Mouse (Mus musculus) liver, adult 2 months (tissue): Measurements from ENCODE around the gene Dlk2. TPM values are rescaled to one million over a fixed set of nuclear protein-coding genes. Genes with fewer than 3 reads are reported as not detected.

ENCODE experiments used
- DNase-seq: peaks from one replicate; pipeline ENCODE4 v3.0.0-alpha.2; 2011; ENCODE audit warnings: low read depth, low spot score; ENCODE audit errors: extremely low read depth
- H3K27ac ChIP-seq: fragments of 200-500 bp; replicated peaks from 2 replicates; pipeline ENCODE4 v1.5.1; 2012; ENCODE audit warnings: low read depth, mild to moderate bottlenecking, control low read depth, inconsistent platforms, low read length; ENCODE audit not compliant: insufficient read depth
- H3K27me3 ChIP-seq: fragments of 200-500 bp; 2 replicates; pipeline ENCODE4 v1.6.1; 2012; ENCODE audit warnings: mild to moderate bottlenecking, moderate library complexity, low read length, inconsistent platforms; ENCODE audit not compliant: control insufficient read depth, insufficient read depth
- H3K36me3 ChIP-seq: fragments of 200-500 bp; 2 replicates; pipeline ENCODE4 v1.6.1; 2012; ENCODE audit warnings: low read length, inconsistent platforms; ENCODE audit not compliant: control insufficient read depth, insufficient read depth
- H3K4me1 ChIP-seq: fragments of 200-500 bp; 2 replicates; pipeline ENCODE4 v1.6.1; 2011; ENCODE audit warnings: low read length; ENCODE audit not compliant: control insufficient read depth, insufficient read depth
- H3K4me3 ChIP-seq: fragments of 200-500 bp; 2 replicates; pipeline ENCODE4 v1.5.1; 2011; ENCODE audit warnings: low read depth, mild to moderate bottlenecking, control low read depth, low read length, moderate library complexity; ENCODE audit not compliant: insufficient read depth
- H3K79me2 ChIP-seq: fragments of 200-500 bp; 2 replicates; pipeline ENCODE4 v1.6.1; 2012; ENCODE audit warnings: inconsistent platforms, mild to moderate bottlenecking, low read length, moderate library complexity; ENCODE audit not compliant: control insufficient read depth, insufficient read depth
- H3K9ac ChIP-seq: fragments of 200-500 bp; 2 replicates; pipeline ENCODE4 v1.6.1; 2012; ENCODE audit warnings: low read depth, mild to moderate bottlenecking, control low read depth, inconsistent platforms, low read length
- CTCF ChIP-seq: fragments of 200-500 bp; IDR thresholded peaks from 2 replicates; pipeline ENCODE4 v1.5.1; 2011; ENCODE audit warnings: low read depth, low read length, control low read depth
- POLR2A ChIP-seq: fragments of 200-500 bp; IDR thresholded peaks from 2 replicates; pipeline ENCODE4 v1.6.1; 2011; ENCODE audit warnings: low read length, control low read depth; ENCODE audit not compliant: insufficient read depth; ENCODE audit errors: extremely low read depth
- WGBS: fragments of 180-500 bp; shearing (Covaris S2); methylation state at CpG from one replicate; pipeline ENCODE4 v1.1.7; 2018; 5-methylcytosine and 5-hydroxymethylcytosine counted together
- polyA plus RNA-seq: library from polyadenylated mRNA; depleted of rRNA; stranded (reverse); fragments of >200 nt; gene quantifications from 2 replicates; pipeline ENCODE4 v1.2.3, GENCODE M21; 2012
- total RNA-seq: library from RNA; depleted of rRNA; stranded (reverse); fragments of >200 nt; gene quantifications from 2 replicates; pipeline ENCODE4 v1.2.3, GENCODE M21; 2014

Gene Dlk2
- total and polyA plus RNA-seq, 2 experiments, result not detected

DNA sequence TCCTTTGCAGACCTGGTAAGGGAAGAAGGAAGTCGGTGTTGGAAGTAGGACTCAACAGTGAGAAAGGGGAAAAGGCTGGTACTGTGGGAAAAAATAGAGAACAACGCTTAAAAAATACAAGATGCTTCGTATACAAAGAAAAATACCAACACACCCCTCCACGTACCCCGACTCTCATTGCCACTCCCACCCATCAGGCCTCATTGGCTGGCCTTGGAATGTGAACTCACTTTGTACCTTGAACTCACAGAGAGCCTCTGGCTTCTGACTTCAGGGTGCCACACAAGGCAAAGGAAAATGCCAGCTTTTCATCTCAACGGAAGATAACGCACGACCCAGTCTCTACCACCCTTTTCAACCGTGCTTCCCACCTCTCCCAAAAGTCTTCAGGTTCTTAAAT, 14.1 kb upstream of the Dlk2 start:
- H3K27ac ChIP-seq, result no peak overlapping the region

DNA sequence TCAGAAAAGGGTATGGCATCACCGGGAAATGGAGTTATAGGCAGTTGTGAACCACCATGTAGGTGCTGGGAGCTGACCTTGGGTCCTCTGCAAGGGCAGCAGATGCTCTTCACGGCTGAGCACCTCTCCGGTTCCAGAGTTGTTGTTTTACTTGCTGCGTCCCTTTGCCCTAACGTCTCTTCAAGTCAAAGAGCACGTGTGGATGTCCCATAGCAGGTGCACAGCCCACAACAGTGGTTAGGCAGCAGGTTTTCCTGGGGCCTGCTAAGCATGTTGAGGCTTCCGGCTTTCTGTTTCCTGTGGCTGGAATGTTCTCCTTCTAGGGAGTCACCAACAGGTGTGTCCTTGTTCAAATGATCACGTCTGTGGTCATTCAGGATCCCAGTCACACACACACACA, 13.3 kb upstream of the Dlk2 start:
- no peak for TF ChIP-seq CTCF
- TF ChIP-seq POLR2A, result no peak
- peaks cover 18% of the 10 kb centered on the region for H3K79me2 ChIP-seq
- H3K36me3 ChIP-seq, result peaks cover 5% of the 10 kb centered on the region; the same call in 1 of the 2 replicates
- no peaks in the 10 kb centered on the region for H3K27me3 ChIP-seq
- H3K4me3 ChIP-seq, result no peak overlapping the region
- DNase-seq, result no peak
- H3K4me1 ChIP-seq, result peaks cover 4% of the 10 kb centered on the region
- WGBS, result 83% methylated on average over 8 of the region's 8 CpGs
- no peak overlapping the region for H3K27ac ChIP-seq
- no peak overlapping the region for H3K9ac ChIP-seq

More for the DNA sequence above, 14.1 kb upstream of the Dlk2 start:
- Histone ChIP-seq H3K4me3 (no peak overlapping the region; the same call in 1 of the 2 replicates), H3K36me3 (peaks cover 5% of the 10 kb centered on the region; the same call in 1 of the 2 replicates), H3K27me3 (no peaks in the 10 kb centered on the region), H3K4me1 (peaks cover 4% of the 10 kb centered on the region), H3K79me2 (peaks cover 18% of the 10 kb centered on the region), H3K9ac (no peak overlapping the region)
- no peak for DNase-seq
- 23% methylated on average over 9 of the region's 9 CpGs for WGBS
- TF ChIP-seq POLR2A, result no peak
- no peak for TF ChIP-seq CTCF

- H3K4me3 ChIP-seq, result no peak overlapping the region
- H3K4me1 ChIP-seq, result peaks cover 4% of the 10 kb centered on the region
- H3K79me2 ChIP-seq, result peaks cover 15% of the 10 kb centered on the region
- TF ChIP-seq POLR2A (no peak), CTCF (no peak)
- DNase-seq, result no peak
- WGBS, result 70% methylated on average over 7 of the region's 7 CpGs
- no peaks in the 10 kb centered on the region for H3K27me3 ChIP-seq
- H3K27ac ChIP-seq, result no peak overlapping the region
- H3K36me3 ChIP-seq, result peaks cover 1% of the 10 kb centered on the region; the same call in 1 of the 2 replicates
- H3K9ac ChIP-seq, result no peak overlapping the region
These were observed 12.6 kb upstream of the Dlk2 start for GRCm38 (mm10) chr17:46284653-46285052.

DNA sequence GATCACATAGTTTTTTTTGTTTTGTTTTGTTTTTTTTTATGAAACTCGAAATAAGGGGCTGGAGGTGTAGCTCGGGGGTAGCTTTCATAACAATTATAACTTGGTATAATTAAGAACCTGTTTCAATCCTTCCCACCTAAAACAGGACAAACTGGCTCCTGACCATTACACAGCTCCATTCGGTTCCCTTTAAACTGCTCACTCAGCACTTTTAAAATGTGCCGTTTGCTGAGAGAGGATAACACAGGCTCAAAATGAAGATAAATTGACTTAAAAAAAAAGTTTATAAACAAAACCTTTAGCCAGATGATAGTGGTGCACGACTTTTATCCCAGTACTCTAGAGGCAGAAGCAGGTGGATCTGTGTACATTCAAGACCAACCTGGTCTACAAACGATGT, 11.8 kb upstream of the Dlk2 start:
- Histone ChIP-seq H3K36me3 (no peaks in the 10 kb centered on the region; the same call in 1 of the 2 replicates), H3K4me1 (peaks cover 4% of the 10 kb centered on the region), H3K4me3 (no peak overlapping the region), H3K27me3 (no peaks in the 10 kb centered on the region), H3K79me2 (peaks cover 15% of the 10 kb centered on the region), H3K9ac (no peak overlapping the region), H3K27ac (no peak overlapping the region)
- 51% methylated on average over 6 of the region's 6 CpGs for WGBS
- no peak for TF ChIP-seq CTCF
- TF ChIP-seq POLR2A, result no peak
- DNase-seq, result no peak

- no peak for DNase-seq
- WGBS, result 64% methylated on average over 11 of the region's 11 CpGs
- Histone ChIP-seq H3K4me1 (no peaks in the 10 kb centered on the region), H3K9ac (no peak overlapping the region), H3K27me3 (no peaks in the 10 kb centered on the region), H3K4me3 (no peak overlapping the region), H3K79me2 (peaks cover 1% of the 10 kb centered on the region; the same call in 1 of the 2 replicates), H3K27ac (no peak overlapping the region), H3K36me3 (no peaks in the 10 kb centered on the region)
- TF ChIP-seq CTCF (no peak), POLR2A (no peak)
These were observed 9.5 kb upstream of the Dlk2 start for GRCm38 (mm10) chr17:46287678-46288095.

DNA sequence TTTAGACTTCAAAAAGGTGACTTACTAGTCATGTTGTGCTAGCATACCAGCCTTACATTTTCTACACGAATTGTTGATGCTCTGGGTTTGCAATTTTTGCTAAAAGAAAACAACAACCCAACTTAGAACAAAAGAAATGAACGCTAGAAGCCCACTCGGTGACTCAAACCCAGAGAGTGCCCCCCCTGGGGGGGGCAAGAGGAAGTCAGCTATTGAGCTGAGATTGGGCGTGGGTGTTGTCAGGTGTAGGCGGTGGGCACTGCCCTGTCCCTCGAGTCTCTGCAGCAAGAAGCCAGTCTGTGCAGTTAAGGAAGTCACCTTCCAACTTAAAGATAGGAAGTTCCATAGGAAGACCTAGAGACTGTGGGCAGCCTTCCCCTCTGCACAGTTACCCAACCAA, 620 bp upstream of the Dlk2 start:
- 43% methylated on average over 6 of the region's 6 CpGs for WGBS
- Histone ChIP-seq H3K4me3 (no peak overlapping the region), H3K36me3 (no peaks in the 10 kb centered on the region), H3K27ac (no peak overlapping the region), H3K27me3 (peaks cover 10% of the 10 kb centered on the region; the same call in 1 of the 2 replicates), H3K79me2 (no peaks in the 10 kb centered on the region), H3K4me1 (peaks cover 3% of the 10 kb centered on the region; the same call in 1 of the 2 replicates), H3K9ac (no peak overlapping the region)
- DNase-seq, result no peak
- TF ChIP-seq POLR2A (no peak), CTCF (no peak)
